Mouse (Mus musculus) left cerebral cortex, postnatal 14 days (tissue): ENCODE data around the gene Rbfox2. TPM values are rescaled to one million over a fixed set of nuclear protein-coding genes. Genes with fewer than 3 reads are reported as not detected.

Experiments
- DNase-seq, 2 experiments: peaks; one replicate each; pipeline ENCODE4 v3.0.0; 2021 to 2022; ENCODE audit warnings: low spot score in 2 of 2, mixed read lengths in 1 of 2
- intact Hi-C: fragments of 180-260 bp; cut with DNase I; formaldehyde crosslinking; loops from one replicate; pipeline ENCODE4 v1.15.1; 2025
- total RNA-seq, 2 experiments: library from RNA; stranded (reverse); gene quantifications; 2 replicates each; pipeline ENCODE4 v1.2.3; 2021

Rbfox2 gene
- total RNA-seq, 2 experiments from 2014 or later = 237 to 248 TPM

- no peak for DNase-seq
- intact Hi-C loops = no loop called here
Observed at GRCm38 (mm10) chr15:77095216-77095615, 211.6 kb downstream of the Rbfox2 start.

GRCm38 (mm10) chr15:77094431-77094830 is 212.4 kb downstream of the Rbfox2 start:
- DNase-seq = no peak
- intact Hi-C loops = no loop called here

- DNase-seq = peak in 1 of 2 experiments; percentile 75
- intact Hi-C loops = no loop called here
Observed at GRCm38 (mm10) chr15:77091394-77091793, 215.4 kb downstream of the Rbfox2 start.

- intact Hi-C loops = no loop called here
- DNase-seq = no peak
Observed at GRCm38 (mm10) chr15:77090531-77090930, 216.3 kb downstream of the Rbfox2 start.

GRCm38 (mm10) chr15:77089249-77089648 is 217.6 kb downstream of the Rbfox2 start:
- no peak for DNase-seq
- intact Hi-C loops = no loop called here

- DNase-seq = no peak
- intact Hi-C loops = no loop called here
Observed at GRCm38 (mm10) chr15:77086488-77086887, 220.3 kb downstream of the Rbfox2 start.

GRCm38 (mm10) chr15:77085818-77086217 is 221.0 kb downstream of the Rbfox2 start:
- intact Hi-C loops = no loop called here
- DNase-seq = no peak

DNA sequence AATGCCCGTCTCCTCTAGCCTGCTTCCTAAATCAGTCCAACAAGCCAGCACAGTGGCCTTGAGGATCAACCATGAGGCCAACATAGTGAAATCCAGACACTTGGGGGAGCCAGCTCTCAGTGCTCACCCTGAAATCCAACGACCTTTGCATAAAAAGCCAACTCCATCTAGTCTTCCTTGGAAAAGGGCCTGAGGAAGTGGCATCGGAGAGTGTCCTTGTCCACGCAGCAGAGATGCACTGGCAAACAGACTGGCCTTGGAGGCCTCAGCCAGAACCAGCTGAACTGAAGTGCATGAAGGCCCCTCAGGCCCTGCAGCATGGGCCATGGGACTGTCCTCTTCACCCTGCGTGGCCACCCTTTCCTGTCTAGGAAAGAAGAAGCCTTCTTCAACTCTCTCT is 225.3 kb downstream of the Rbfox2 start:
- no peak for DNase-seq
- intact Hi-C loops = no loop called here

GRCm38 (mm10) chr15:77080684-77081254 is 226.0 kb downstream of the Rbfox2 start:
- DNase-seq = no peak
- intact Hi-C loops = no loop called here

GRCm38 (mm10) chr15:77079890-77080361 is 226.9 kb downstream of the Rbfox2 start:
- DNase-seq = no peak
- intact Hi-C loops = no loop called here

DNA sequence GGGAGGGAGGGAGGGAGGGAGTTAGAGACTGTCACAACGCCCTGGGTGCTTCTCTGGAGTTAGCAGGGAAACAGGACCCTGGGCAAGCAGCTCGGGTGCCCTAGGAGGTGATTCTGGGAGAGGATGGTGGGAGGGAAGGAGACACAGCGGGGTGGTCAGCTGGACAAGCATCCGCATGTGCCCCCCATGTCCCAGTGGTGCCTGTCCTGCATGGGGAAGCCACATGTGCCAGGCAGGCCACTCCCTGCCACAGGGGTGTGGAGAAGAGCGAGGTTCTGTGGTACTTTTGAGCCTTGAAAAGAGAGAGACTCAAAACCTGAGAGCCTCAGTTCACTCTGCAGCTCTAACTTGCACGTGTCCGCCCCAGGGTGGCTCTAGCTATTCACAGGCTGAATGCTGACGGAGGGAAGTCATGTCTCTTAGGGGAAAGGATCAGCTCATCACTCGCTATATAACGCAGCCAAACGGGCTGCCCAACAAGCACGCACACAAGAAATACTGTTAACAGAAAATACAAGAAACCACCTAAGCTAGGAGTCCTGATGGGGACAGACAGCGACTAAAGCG is 227.5 kb downstream of the Rbfox2 start:
- no peak for DNase-seq
- intact Hi-C loops = no loop called here

GRCm38 (mm10) chr15:77078786-77079185 is 228.0 kb downstream of the Rbfox2 start:
- DNase-seq = no peak
- intact Hi-C loops = no loop called here

DNA sequence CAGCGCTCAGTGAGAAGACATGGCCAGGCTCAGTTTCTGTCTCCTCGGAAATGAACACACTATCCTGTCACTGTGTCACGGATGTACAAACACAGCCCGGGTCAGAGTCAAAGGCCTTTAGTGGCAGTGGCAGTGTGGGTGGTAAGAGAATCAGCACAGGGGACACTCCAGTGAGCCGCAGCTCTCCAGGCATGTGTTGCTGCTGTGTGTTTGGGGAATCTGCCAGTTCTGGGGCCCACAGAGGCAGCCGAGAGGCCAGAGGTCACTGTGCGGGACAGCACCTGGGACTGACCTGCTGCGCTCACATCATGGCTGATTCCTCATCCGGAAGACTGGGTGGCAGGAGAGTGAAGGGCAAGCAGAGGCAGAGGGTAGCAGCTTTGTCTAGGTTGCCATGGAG is 228.9 kb downstream of the Rbfox2 start:
- intact Hi-C loops = no loop called here
- DNase-seq = no peak

- intact Hi-C loops = no loop called here
- peak in 1 of 2 experiments; percentile 64 for DNase-seq
Observed at GRCm38 (mm10) chr15:77076523-77076922, 230.3 kb downstream of the Rbfox2 start.

GRCm38 (mm10) chr15:77072556-77073163 is 234.1 kb downstream of the Rbfox2 start:
- no peak for DNase-seq
- intact Hi-C loops = no loop called here

- intact Hi-C loops = no loop called here
- DNase-seq = peak in 1 of 2 experiments; percentile 55
Observed at GRCm38 (mm10) chr15:77071501-77071900, 235.3 kb downstream of the Rbfox2 start.

DNA sequence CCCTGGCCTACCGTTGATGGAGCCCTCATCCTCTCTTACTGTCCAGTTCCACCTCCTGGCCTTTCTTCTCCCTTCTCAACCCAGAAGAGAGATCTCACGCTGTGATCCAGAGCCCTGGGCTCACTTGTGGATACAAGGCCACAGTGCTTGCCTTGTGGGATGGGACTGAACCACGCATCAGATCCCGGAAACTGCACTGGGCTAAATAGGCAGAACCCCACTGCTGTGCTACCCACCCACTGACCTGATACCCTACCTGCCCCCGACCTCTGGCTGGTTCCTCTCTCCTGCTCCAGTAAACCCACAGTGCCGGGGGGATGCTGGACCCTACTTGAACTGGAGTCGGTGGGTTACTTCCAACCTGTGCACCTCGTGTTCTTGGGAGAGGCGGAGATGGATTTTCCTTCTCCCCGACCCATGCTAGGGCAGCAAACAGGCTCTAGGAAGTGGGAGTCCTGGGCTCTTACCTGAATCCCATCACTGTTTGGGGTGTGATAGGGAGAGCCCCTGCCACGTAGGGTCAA is 236.0 kb downstream of the Rbfox2 start:
- no peak for DNase-seq
- intact Hi-C loops = no loop called here

GRCm38 (mm10) chr15:77069019-77069418 is 237.8 kb downstream of the Rbfox2 start:
- intact Hi-C loops = no loop called here
- DNase-seq = peak; percentile 63 to 69

- intact Hi-C loops = no loop called here
- peak in 1 of 2 experiments; percentile 67 for DNase-seq
Observed at GRCm38 (mm10) chr15:77068439-77068861, 238.4 kb downstream of the Rbfox2 start.

DNA sequence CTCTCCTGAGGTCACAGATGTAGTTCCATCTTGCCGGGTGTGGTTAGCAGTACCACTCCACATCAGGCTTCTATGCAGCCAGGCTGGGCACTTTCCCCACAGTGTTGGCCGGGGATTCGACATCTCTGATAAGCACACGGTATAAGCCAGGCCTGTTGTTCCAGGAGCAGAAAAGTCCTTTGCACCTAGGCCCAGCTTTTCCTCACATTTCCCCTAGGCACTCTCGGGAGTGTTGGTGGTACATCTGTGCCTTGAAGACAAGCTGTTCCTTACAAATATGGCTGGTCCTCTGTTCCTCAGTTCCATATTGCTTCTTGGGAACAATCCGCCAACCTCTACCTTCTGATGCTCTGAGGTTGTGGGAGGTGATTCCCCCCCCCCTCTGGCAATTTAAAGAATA is 240.6 kb downstream of the Rbfox2 start:
- intact Hi-C loops = loop anchor here (2.0 kb wide), 1 partner anchor 71 kb away; no protein-coding TSS in a partner anchor
- peak in 1 of 2 experiments; percentile 53 for DNase-seq
